Mouse (Mus musculus) CH12.LX (cell line): ENCODE results near the gene Ssbp3. TPM values are rescaled to one million over a fixed set of nuclear protein-coding genes. Genes with fewer than 3 reads are reported as not detected.

ENCODE experiments used
- DNase-seq: peaks from one replicate; pipeline ENCODE4 v3.0.0-alpha.2; 2013; ENCODE audit errors: extremely low read depth
- H3K27ac ChIP-seq: 2 replicates; pipeline ENCODE4 v1.5.1; 2012; ENCODE audit warnings: low read depth, mild to moderate bottlenecking, control low read depth, moderate library complexity; ENCODE audit not compliant: insufficient read depth
- H3K27me3 ChIP-seq: replicated peaks from 2 replicates; pipeline ENCODE3; 2012; ENCODE audit warnings: inconsistent platforms
- H3K36me3 ChIP-seq, 2 experiments: replicated peaks in 1 of 2; 2 replicates each; pipeline versions ENCODE3 to v1.6.1; 2012; ENCODE audit warnings: inconsistent platforms in 1 of 2, low read length in 1 of 2, mild to moderate bottlenecking in 1 of 2, mixed read lengths in 1 of 2, moderate library complexity in 1 of 2; ENCODE audit not compliant: control insufficient read depth in 1 of 2, insufficient read depth in 1 of 2
- H3K4me1 ChIP-seq, 2 experiments: 2 replicates each; pipeline ENCODE4 v1.6.1; 2012; ENCODE audit warnings: inconsistent platforms in 1 of 2, moderate library complexity in 1 of 2; ENCODE audit not compliant: insufficient read depth in 2 of 2, control insufficient read depth in 1 of 2
- H3K4me2 ChIP-seq: 2 replicates; pipeline ENCODE4 v1.6.1; 2012; ENCODE audit warnings: low read depth, mild to moderate bottlenecking, control low read depth; ENCODE audit not compliant: poor library complexity, insufficient read depth, severe bottlenecking
- H3K4me3 ChIP-seq, 3 experiments: fragments of 150-350 bp in 1 of 3; sonication (generic) in 1 of 3; replicated peaks in 1 of 3; 2 replicates each; pipeline versions ENCODE3 to v1.5.1; 2011 to 2012; ENCODE audit warnings: low read depth in 2 of 3, low read length in 2 of 3, mild to moderate bottlenecking in 2 of 3, moderate library complexity in 2 of 3, control low read depth in 1 of 3, improper control_type of control experiment in 1 of 3, inconsistent platforms in 1 of 3, mixed read lengths in 1 of 3; ENCODE audit not compliant: poor library complexity in 1 of 3
- H3K79me2 ChIP-seq: replicated peaks from 2 replicates; pipeline ENCODE4 v1.6.1; 2012; ENCODE audit warnings: mild to moderate bottlenecking, moderate library complexity; ENCODE audit not compliant: control insufficient read depth, poor library complexity, insufficient read depth, severe bottlenecking; ENCODE audit errors: extremely low read depth
- H3K9ac ChIP-seq: 2 replicates; pipeline ENCODE4 v1.6.1; 2012; ENCODE audit warnings: low read depth, mild to moderate bottlenecking, control low read depth, moderate library complexity; ENCODE audit not compliant: insufficient read depth
- H3K9me3 ChIP-seq: replicated peaks from 2 replicates; pipeline ENCODE3; 2012; ENCODE audit warnings: low read length, inconsistent platforms, mixed read lengths
- CHD1 ChIP-seq: IDR thresholded peaks from 2 replicates; pipeline ENCODE4 v1.6.1; 2012; ENCODE audit warnings: low read depth, low read length, improper control_type of control experiment, inconsistent platforms
- CHD2 ChIP-seq: IDR thresholded peaks from 2 replicates; pipeline ENCODE4 v1.6.1; 2011; ENCODE audit warnings: low read length, improper control_type of control experiment
- ETS1 ChIP-seq: conservative IDR thresholded peaks from 2 replicates; pipeline ENCODE4 v1.6.1; 2012; ENCODE audit warnings: low read depth, mild to moderate bottlenecking, inconsistent platforms, low read length, improper control_type of control experiment, moderate library complexity
- GABPA ChIP-seq: IDR thresholded peaks from 2 replicates; pipeline ENCODE4 v1.6.1; 2012; ENCODE audit warnings: low read depth, low read length, improper control_type of control experiment, inconsistent platforms; ENCODE audit not compliant: insufficient replicate concordance
- HCFC1 ChIP-seq: IDR thresholded peaks from 2 replicates; pipeline ENCODE4 v1.6.1; 2012; ENCODE audit warnings: low read depth, mild to moderate bottlenecking, inconsistent platforms, low read length, improper control_type of control experiment
- IRF4 ChIP-seq: IDR thresholded peaks from 2 replicates; pipeline ENCODE4 v1.6.1; 2014; ENCODE audit warnings: low read depth, mild to moderate bottlenecking, inconsistent platforms, low read length, improper control_type of control experiment
- JUN ChIP-seq: IDR thresholded peaks from 2 replicates; pipeline ENCODE4 v1.6.1; 2011; ENCODE audit warnings: low read depth, mild to moderate bottlenecking, low read length, improper control_type of control experiment, moderate library complexity; ENCODE audit not compliant: insufficient read depth
- JUND ChIP-seq: conservative IDR thresholded peaks from 2 replicates; pipeline ENCODE4 v1.6.1; 2011; ENCODE audit warnings: low read depth, low read length, improper control_type of control experiment
- KAT2A ChIP-seq: IDR thresholded peaks from 2 replicates; pipeline ENCODE4 v1.6.1; 2012; ENCODE audit warnings: low read length, improper control_type of control experiment, inconsistent platforms; ENCODE audit not compliant: insufficient replicate concordance
- MAFK ChIP-seq: IDR thresholded peaks from 2 replicates; pipeline ENCODE4 v1.6.1; 2011; ENCODE audit warnings: low read length, improper control_type of control experiment; ENCODE audit not compliant: insufficient replicate concordance
- MAX ChIP-seq: IDR thresholded peaks from 2 replicates; pipeline ENCODE4 v1.6.1; 2011; ENCODE audit warnings: low read length, improper control_type of control experiment
- MAZ ChIP-seq: IDR thresholded peaks from 2 replicates; pipeline ENCODE4 v1.6.1; 2012; ENCODE audit warnings: low read depth, mild to moderate bottlenecking, inconsistent platforms, low read length, improper control_type of control experiment, moderate library complexity
- MEF2A ChIP-seq: IDR thresholded peaks from 2 replicates; pipeline ENCODE4 v1.6.1; 2014; ENCODE audit warnings: low read depth, mild to moderate bottlenecking, inconsistent platforms, low read length, improper control_type of control experiment, borderline replicate concordance
- MXI1 ChIP-seq: IDR thresholded peaks from 2 replicates; pipeline ENCODE4 v1.6.1; 2011; ENCODE audit warnings: mild to moderate bottlenecking, low read depth, low read length, improper control_type of control experiment
- MYC ChIP-seq: IDR thresholded peaks from 2 replicates; pipeline ENCODE4 v1.6.1; 2011; ENCODE audit warnings: low read depth, mild to moderate bottlenecking, improper control_type of control experiment, low read length
- RAD21 ChIP-seq: IDR thresholded peaks from 2 replicates; pipeline ENCODE4 v1.6.1; 2011; ENCODE audit warnings: low read depth, mild to moderate bottlenecking, low read length, improper control_type of control experiment, moderate library complexity
- RCOR1 ChIP-seq: conservative IDR thresholded peaks from 2 replicates; pipeline ENCODE4 v1.6.1; 2012; ENCODE audit warnings: low read depth, mild to moderate bottlenecking, inconsistent platforms, low read length, improper control_type of control experiment
- SIN3A ChIP-seq: IDR thresholded peaks from 2 replicates; pipeline ENCODE4 v1.6.1; 2012; ENCODE audit warnings: low read length, improper control_type of control experiment, inconsistent platforms
- TBP ChIP-seq: conservative IDR thresholded peaks from 2 replicates; pipeline ENCODE4 v1.6.1; 2011; ENCODE audit warnings: low read depth, low read length, improper control_type of control experiment
- TCF12 ChIP-seq: IDR thresholded peaks from 2 replicates; pipeline ENCODE4 v1.6.1; 2014; ENCODE audit warnings: low read depth, mild to moderate bottlenecking, inconsistent platforms, low read length, improper control_type of control experiment
- UBTF ChIP-seq: IDR thresholded peaks from 2 replicates; pipeline ENCODE4 v1.6.1; 2012; ENCODE audit warnings: low read depth, mild to moderate bottlenecking, inconsistent platforms, low read length, improper control_type of control experiment, moderate library complexity
- USF1 ChIP-seq: IDR thresholded peaks from 2 replicates; pipeline ENCODE4 v1.6.1; 2014; ENCODE audit warnings: low read depth, mild to moderate bottlenecking, inconsistent platforms, low read length, improper control_type of control experiment
- USF2 ChIP-seq: conservative IDR thresholded peaks from 2 replicates; pipeline ENCODE4 v1.6.1; 2011; ENCODE audit warnings: low read depth, low read length, improper control_type of control experiment
- ZNF384 ChIP-seq: IDR thresholded peaks from 2 replicates; pipeline ENCODE4 v1.6.1; 2012; ENCODE audit warnings: low read depth, low read length, improper control_type of control experiment, inconsistent platforms
- dilution Hi-C: fragments of 300-500 bp; cut with MboI; formaldehyde crosslinking; loops from 2 replicates; pipeline ENCODE4 v1.14.3; 2020; ENCODE audit warnings: low sequenced_read_pairs; ENCODE audit not compliant: extremely low pct_unique_long_range_greater_than_20kb, extremely low pct_ligation_motif_present
- in situ Hi-C: fragments of 300-500 bp; cut with MboI; formaldehyde crosslinking; loops from 3 replicates; pipeline ENCODE4 v1.14.3; 2019; ENCODE audit warnings: low sequenced_read_pairs, low pct_ligation_motif_present, low pct_unique_long_range_greater_than_20kb, mixed read lengths
- polyA plus RNA-seq: library from polyadenylated mRNA; unstranded; fragments of >175 nt; gene quantifications from 2 replicates; pipeline ENCODE4 v1.2.1, GENCODE M21; 2012; ENCODE audit warnings: low read depth; ENCODE audit not compliant: insufficient read length
- total RNA-seq, 2 experiments: library from RNA; depleted of rRNA; stranded (reverse); fragments of 300-350 nt in 1 of 2; fragments of >200 nt in 1 of 2; gene quantifications; 2 replicates each; pipeline ENCODE4 v1.2.3; 2012 to 2014

Gene Ssbp3
- total and polyA plus RNA-seq, 3 experiments = 32.4 to 129 (median 76.5) TPM

DNA sequence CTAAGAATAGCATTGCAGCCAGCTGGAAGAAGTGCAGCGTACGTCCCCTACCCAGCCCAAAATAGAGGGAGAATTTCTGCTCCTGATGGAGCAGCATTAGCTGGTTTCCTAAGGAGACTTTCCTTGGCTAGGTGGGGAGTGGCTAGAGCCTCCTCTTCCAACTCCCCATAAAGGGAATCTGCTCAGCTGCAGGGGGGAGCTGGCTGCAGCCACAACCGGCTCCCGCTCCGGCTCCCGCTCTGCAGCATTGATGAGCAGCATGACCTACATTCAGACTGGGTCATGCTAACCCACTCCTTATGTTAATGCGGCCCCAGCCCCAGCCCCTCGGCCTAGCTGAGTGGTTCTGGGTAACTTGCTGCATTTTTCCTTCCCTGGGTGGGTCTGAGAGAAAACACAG, 128.8 kb downstream of the Ssbp3 start:
- Histone ChIP-seq H3K9me3 (no peaks in the 10 kb centered on the region), H3K4me2 (no peak overlapping the region), H3K36me3 (peaks cover 63 to 94% of the 10 kb centered on the region in 2 experiments), H3K4me1 (peaks cover 0 to 30% of the 10 kb centered on the region in 2 experiments; a peak in 2 of 4 replicates), H3K4me3 (no peak overlapping the region), H3K9ac (no peak overlapping the region), H3K27me3 (no peaks in the 10 kb centered on the region), H3K79me2 (no peaks in the 10 kb centered on the region), H3K27ac (no peak overlapping the region)
- in situ Hi-C loops (no loop called here), dilution Hi-C loops (no loop called here)
- DNase-seq = no peak
- TF ChIP-seq MEF2A (no peak), MYC (no peak), MAZ (no peak), USF1 (no peak), SIN3A (no peak), MXI1 (no peak), MAFK (no peak), JUN (no peak), IRF4 (no peak), KAT2A (no peak), USF2 (no peak), ZNF384 (no peak), RCOR1 (no peak), TBP (no peak), UBTF (no peak), JUND (no peak), GABPA (no peak), CHD1 (no peak)

DNA sequence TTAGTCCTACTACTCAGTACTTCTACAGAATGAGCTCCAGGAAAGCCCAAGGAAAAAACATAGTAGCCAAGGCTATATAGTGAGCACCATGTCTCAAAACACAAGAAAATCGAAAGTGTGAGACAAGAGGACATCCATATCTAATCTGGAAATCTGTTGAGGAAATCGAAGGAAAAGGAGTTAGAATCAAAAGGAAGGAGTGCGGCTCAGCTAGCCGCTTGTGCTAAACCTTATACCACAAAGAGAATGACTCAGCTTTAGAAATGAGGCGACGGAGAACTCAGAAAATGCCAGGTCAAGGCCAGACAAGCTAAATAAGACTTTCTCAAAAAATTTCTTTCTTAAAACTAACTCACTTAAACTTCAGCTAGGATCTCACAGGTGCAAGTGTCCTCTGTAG, 131.8 kb downstream of the Ssbp3 start:
- H3K4me3 ChIP-seq = no peak overlapping the region
- no peaks in the 10 kb centered on the region for H3K9me3 ChIP-seq
- no peak for TF ChIP-seq ETS1
- no peak for TF ChIP-seq SIN3A
- TF ChIP-seq CHD2 = no peak
- TF ChIP-seq HCFC1 = no peak
- no peak for TF ChIP-seq USF2
- TF ChIP-seq TCF12 = no peak
- TF ChIP-seq MAZ = no peak
- TF ChIP-seq JUND = no peak
- no peak for TF ChIP-seq MAFK
- TF ChIP-seq RAD21 = no peak
- no peak for TF ChIP-seq MAX
- TF ChIP-seq MEF2A = no peak
- dilution Hi-C loops = no loop called here
- in situ Hi-C loops = no loop called here
- no peak overlapping the region for H3K4me2 ChIP-seq
- no peaks in the 10 kb centered on the region for H3K79me2 ChIP-seq
- H3K4me1 ChIP-seq = peaks cover 3 to 31% of the 10 kb centered on the region in 2 experiments; a peak in 3 of 4 replicates
- H3K27ac ChIP-seq = no peak overlapping the region
- no peak overlapping the region for H3K9ac ChIP-seq
- DNase-seq = no peak
- peaks cover 71 to 95% of the 10 kb centered on the region in 2 experiments for H3K36me3 ChIP-seq
- H3K27me3 ChIP-seq = no peaks in the 10 kb centered on the region
